Mouse (Mus musculus): ENCODE measurements around the gene Spata32.

Gene Spata32

DNA sequence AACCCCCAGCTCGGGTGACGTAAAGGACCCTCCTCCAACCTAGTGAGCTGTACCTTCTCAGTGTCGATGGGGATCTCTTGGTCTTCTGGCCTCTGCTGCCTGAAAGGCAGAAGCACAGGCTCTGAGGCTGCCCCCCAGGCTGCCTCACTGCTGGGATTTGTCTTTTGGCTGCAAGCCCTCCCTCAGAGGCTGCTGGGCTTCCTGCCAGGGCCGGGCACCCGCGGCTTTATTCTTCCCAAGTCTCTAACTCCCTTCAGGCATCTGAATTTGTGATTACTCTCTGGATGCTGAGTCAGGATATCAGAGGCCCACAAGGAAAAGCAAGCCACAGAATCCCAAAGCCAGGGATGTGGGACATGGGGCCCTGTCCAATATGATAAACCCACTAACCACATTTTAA, 16.6 kb downstream of the Spata32 start:
- peak; percentile 81 for DNase-seq

GRCm38 (mm10) chr11:103198911-103199803, 19.1 kb downstream of the Spata32 start:
- peak; percentile 75 for DNase-seq

GRCm38 (mm10) chr11:103198339-103198738, 19.9 kb downstream of the Spata32 start:
- DNase-seq: no peak

DNA sequence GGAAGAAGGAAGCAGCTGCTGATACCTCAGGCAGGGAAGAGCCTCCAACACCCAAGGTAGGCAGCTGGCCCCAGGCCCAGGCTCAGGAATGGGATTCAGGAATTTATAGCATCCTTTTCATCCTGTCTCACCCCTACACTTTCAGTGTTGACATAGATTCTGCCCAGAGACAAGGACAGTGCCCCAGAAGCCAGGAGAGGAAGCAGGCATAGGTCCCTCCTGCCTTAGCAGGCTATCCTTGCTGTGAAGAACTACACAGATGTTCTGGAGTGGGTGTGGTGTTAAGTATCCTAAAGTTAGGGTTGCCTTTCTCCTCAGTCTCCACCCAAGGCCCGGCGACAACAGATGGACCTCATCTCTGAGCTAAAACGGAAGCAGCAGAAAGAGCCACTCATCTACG, 20.9 kb downstream of the Spata32 start:
- no peak for DNase-seq

- DNase-seq: no peak
Observed at GRCm38 (mm10) chr11:103195656-103196055, 22.6 kb downstream of the Spata32 start.

DNA sequence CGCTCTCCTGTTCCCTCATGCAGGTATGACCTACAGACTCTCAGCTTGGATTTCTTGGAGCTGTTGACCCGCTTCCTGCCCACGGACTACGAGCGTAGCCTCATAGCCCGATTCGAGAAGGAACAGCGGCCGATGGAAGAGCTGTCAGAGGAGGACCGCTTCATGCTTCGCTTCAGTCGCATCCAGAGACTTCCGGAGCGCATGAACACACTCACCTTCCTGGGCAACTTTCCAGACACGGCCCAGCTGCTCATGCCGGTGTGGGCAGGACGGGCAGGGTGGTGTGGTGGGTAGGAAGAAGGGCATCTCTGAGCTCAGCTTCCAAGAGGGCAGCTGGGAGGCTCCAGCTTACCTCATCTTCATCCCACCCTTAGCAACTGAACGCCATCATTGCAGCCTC, 23.0 kb downstream of the Spata32 start:
- DNase-seq: no peak

DNA sequence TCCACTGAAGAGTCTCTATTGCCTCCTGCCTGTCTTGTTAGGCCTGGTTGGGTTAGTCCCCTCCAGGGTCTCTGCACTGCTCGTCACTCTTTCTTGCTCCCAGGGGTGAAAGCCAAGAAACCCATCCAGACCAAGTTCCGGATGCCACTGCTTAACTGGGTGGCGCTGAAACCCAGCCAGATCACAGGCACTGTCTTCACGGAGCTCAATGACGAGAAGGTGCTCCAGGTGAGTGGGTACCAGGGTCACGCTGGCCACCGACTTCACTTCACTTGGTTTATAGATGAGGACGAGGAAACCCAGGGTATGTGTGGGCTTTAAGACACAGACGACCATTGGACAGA, 24.4 kb downstream of the Spata32 start:
- no peak for DNase-seq

DNA sequence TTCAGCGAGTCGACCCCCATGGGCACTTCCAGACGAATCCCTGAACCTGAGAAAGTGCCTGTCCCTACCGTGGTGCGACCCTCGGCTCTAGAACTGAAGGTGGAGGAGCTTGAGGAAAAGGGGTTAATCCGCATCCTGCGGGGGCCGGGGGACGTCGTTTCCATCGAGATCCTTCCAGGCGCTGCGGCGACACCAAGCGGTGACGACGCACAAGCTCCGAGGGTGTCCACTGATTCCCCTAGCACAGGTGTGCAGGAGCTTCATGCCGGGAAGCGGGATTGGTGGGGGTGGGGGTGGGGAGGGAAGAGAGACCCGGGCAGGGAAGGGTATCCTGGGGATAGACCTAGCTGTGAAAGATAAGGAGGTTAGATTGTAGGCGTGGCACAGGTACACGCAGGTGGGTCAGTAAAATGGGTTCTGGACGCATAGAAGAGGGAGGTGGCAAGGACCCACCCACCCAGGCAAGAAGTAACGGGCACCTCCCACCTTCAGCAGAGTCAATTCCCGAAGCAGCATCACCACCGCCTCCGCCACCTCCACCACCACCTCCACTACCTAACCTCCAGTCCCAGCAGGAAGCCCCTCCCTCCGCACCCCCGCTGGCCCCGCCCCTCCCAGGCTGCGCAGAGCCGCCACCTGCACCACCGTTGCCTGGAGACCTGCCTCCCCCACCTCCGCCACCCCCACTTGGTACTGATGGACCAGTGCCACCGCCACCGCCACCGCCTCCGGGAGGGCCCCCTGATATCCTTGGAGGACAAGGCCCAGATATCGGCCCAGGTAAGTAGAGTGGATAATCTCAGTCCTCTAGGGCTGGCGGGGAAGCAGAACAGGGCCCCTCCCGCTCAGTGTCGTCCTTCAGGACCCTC, 25.0 kb downstream of the Spata32 start:
- peak; percentile 84 for DNase-seq

GRCm38 (mm10) chr11:103192230-103192955, 25.8 kb downstream of the Spata32 start:
- DNase-seq: peak; percentile 61

- peak; percentile 68 for DNase-seq
Observed at GRCm38 (mm10) chr11:103184891-103185290, 33.3 kb downstream of the Spata32 start.

DNA sequence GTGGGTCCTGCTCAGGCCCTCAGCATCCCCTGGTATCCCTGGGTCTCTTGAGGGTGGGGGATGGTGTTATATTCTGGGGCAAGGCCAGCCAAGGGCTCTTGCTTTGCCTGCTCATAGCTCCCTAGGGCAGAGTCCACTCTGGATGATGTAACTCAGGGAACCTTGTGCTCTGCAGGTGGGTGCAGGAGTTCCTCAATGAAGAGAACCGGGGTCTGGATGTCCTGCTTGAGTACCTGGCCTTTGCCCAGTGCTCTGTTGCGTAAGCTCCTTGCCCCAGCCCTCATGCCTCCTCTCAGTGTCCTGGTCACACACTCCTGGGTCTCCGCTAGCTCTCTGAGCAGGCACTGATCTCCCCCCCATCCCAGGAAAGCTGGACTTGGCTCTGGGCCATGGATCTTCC, 36.3 kb downstream of the Spata32 start:
- no peak for DNase-seq

- DNase-seq: no peak
Observed at GRCm38 (mm10) chr11:103181349-103181748, 36.9 kb downstream of the Spata32 start.

- no peak for DNase-seq
Observed at GRCm38 (mm10) chr11:103180426-103180825, 37.8 kb downstream of the Spata32 start.

GRCm38 (mm10) chr11:103178748-103179147, 39.5 kb downstream of the Spata32 start:
- no peak for DNase-seq

DNA sequence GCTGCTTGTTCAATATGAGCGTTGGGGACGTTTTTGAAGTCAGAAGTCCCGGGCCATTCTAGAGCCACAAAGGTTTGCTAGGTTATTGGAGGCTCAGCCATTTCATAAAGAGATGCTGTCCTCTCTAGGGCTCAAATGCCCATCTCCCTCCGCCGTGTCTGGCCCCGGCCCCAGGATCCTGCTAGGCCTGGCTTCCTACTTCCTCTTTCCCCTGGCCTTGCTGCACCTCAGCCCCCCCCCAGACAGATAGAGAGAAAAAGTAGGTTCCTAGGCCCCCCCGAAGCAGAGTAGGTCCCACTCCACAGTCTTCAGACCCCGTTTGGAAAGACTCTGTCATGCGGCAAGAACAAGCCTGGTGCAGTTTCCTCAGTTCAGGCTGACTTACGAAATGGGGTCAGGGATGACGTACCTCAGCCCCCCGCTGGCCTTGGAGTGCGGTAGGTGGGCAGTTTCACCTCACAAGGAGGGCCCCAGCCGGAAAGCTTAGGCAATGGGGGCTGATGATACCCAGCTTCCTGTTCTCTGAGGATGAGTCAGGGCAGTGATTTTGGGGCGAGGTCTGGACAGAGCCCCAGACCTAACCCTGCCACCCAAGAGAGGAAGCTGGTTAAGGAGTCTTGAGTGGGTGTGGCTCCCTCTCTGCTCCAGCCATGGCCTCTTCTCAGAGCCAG, 40.3 kb downstream of the Spata32 start:
- DNase-seq: no peak

GRCm38 (mm10) chr11:103177216-103177615, 41.0 kb downstream of the Spata32 start:
- no peak for DNase-seq

DNA sequence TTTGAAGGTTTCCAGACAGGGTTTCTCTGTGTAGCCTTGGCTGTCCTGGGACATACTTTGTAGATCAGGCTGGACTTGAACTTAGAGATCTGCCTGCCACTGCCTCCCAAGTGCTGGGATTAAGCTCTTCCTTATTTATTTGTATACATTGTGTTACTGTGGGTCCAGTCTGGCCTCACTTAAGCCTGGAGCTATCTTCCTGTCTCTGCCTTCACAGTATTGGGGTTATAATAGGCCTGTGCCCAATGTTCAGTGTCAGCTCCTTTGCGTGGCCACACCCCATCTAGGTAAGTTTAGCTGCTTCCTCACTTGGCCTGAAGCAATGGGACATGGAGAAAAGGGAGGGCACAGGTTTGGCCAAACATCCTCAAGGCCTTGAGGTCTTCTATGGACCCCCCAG, 41.7 kb downstream of the Spata32 start:
- DNase-seq: no peak

- no peak for DNase-seq
Observed at GRCm38 (mm10) chr11:103175688-103176442, 42.4 kb downstream of the Spata32 start.

- no peak for DNase-seq
Observed at GRCm38 (mm10) chr11:103174891-103175391, 43.3 kb downstream of the Spata32 start.

DNA sequence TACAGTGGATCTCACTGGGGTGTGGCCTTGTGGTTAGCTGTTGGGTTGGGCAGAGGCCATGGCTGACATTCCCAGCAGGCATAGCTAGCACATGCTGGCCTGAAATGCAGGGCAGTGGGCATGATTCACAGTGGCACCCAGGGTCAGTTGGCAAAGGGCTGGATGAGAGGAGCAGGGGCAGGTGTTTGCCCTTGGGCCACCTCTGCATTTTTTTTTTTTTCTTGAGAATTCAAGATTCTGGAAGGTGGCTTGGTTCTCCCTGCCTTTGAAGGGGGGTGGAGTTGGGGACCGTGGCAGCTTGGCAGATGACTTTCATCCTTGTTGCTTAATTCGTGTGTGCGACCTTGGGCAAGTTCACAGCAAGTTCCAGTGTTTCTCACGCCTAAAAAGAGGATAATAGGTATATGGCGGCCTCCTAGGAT, 43.8 kb downstream of the Spata32 start:
- no peak for DNase-seq

- no peak for DNase-seq
Observed at GRCm38 (mm10) chr11:103173771-103174344, 44.4 kb downstream of the Spata32 start.

Data from right cerebral cortex, postnatal 14 days (tissue).